Mouse (Mus musculus): Measurements from ENCODE around the gene Sec61a1. TPM values are rescaled to one million over a fixed set of nuclear protein-coding genes. Genes with fewer than 3 reads are reported as not detected.

The Sec61a1 gene
- polyA plus RNA-seq, 1 experiment from 2014 or later, result 277 TPM

DNA sequence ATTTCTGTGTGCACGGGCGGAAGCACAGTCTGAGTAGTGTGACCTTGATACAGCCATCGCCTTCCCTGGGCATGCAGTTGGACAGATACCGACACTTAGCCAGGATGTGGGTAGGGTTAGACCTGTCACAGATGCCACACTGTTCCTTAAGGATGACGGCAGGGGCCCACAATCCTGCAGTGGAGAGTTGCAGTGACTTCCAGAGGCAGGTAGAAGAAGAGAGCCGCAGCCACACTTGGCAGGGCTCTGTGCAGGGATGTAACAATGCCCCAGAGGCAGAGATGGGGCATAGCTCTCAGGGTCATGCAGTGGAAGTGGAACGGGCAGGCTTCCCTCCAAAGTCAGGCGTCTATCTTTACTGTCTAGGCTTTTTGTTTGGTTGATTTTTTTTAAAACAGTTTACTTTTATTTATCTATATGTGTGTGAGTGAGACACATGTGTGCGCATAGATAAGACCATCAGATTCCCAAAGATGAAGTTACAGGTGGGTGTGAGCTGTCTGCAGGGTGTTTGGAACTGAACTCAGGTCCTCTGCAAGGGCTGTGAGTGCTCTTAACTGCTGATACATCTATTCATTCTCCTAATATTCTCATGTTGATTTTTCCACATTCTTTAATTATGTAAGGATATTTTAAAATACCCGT is 29.8 kb upstream of the Sec61a1 start:
- WGBS, result 79% methylated on average over 10 of the region's 10 CpGs
- no peak overlapping the region for H3K4me2 ChIP-seq (ENCODE audit: low read depth, low read length)
- peaks cover 6% of the 10 kb centered on the region; the same call in 1 of the 2 replicates for H3K27me3 ChIP-seq (replicated peaks; ENCODE audit: control insufficient read depth, insufficient read depth, low read length)
- no peak overlapping the region for H3K27ac ChIP-seq (ENCODE audit: low read length)
- H3K9ac ChIP-seq (ENCODE audit: low read depth, low read length), result no peak overlapping the region
- no peaks in the 10 kb centered on the region for H3K36me3 ChIP-seq (ENCODE audit: control insufficient read depth, insufficient read depth, low read length)
- H3K4me1 ChIP-seq (ENCODE audit: control insufficient read depth, insufficient read depth, low read length), result no peaks in the 10 kb centered on the region
- ATAC-seq, result no peak
- H3K4me3 ChIP-seq (ENCODE audit: low read length), result no peak overlapping the region
- no peaks in the 10 kb centered on the region for H3K9me3 ChIP-seq (ENCODE audit: control insufficient read depth, low read length)

DNA sequence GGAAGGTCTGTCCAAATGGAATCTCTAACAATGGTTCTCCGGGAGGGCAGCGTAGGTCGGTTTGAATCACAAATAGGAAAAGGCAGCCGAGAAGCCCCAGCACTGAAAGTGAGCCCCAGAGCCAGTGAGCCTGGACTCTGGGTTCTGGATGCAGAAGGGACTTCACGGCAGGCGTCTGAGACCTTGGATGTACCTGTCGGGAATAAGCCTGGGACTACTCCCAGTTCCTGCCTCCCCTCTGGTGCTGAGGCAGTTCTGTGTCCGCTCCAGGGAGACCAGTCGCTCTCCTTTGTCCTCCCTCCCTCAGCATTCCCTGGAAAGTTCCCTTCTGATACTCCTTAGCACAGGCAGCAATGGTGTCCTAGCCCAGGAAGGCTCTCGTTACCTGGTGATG is 26.7 kb upstream of the Sec61a1 start:
- H3K4me2 ChIP-seq (ENCODE audit: low read depth, low read length), result no peak overlapping the region
- no peaks in the 10 kb centered on the region for H3K36me3 ChIP-seq (ENCODE audit: control insufficient read depth, insufficient read depth, low read length)
- H3K27ac ChIP-seq (ENCODE audit: low read length), result no peak overlapping the region
- H3K4me1 ChIP-seq (ENCODE audit: control insufficient read depth, insufficient read depth, low read length), result no peaks in the 10 kb centered on the region
- no peak overlapping the region for H3K9ac ChIP-seq (ENCODE audit: low read depth, low read length)
- WGBS, result 33% methylated on average over 10 of the region's 10 CpGs
- H3K4me3 ChIP-seq (ENCODE audit: low read length), result no peak overlapping the region
- H3K27me3 ChIP-seq (replicated peaks; ENCODE audit: control insufficient read depth, insufficient read depth, low read length), result peaks cover 6% of the 10 kb centered on the region; the same call in 1 of the 2 replicates
- no peak for ATAC-seq
- H3K9me3 ChIP-seq (ENCODE audit: control insufficient read depth, low read length), result no peaks in the 10 kb centered on the region

DNA sequence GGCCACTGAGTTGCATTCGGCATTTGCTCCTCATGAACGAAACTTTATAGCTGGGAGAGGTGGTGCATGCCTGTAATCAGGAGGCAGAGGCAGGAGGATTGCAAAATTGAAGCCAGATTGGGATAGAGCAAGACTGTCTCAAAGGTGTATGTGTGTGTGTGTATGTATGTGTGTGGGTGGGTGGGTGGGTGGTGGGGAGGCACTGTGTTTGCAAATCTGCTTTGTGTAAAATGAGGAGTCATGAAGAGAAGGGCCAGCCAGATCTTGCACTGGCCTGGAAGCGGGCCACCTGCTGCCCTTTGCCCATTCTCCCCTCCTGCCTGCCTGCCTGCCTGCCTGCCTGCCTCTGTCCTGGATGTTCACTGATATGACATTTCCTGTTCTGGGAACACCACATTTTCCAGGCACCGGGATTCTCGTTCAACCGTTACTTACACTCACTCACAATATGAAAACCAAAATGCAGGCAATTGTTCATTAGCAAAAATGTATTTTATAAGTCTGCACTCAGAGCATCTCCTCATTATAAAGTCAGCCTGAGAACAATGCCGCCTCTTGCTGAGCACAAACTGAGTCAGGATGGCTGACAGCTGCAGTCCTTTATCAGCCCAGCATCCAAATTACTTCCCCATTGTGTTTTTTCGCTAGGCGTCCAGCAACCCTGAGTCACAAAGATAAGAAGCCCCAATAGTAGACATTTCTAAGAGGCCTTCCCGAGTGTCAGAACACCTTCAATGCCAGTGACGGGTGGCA is 26.1 kb upstream of the Sec61a1 start:
- Histone ChIP-seq H3K27ac (ENCODE audit: low read length) (no peak overlapping the region), H3K27me3 (replicated peaks; ENCODE audit: control insufficient read depth, insufficient read depth, low read length) (peaks cover 6% of the 10 kb centered on the region; the same call in 1 of the 2 replicates), H3K4me2 (ENCODE audit: low read depth, low read length) (no peak overlapping the region), H3K9me3 (ENCODE audit: control insufficient read depth, low read length) (no peaks in the 10 kb centered on the region), H3K36me3 (ENCODE audit: control insufficient read depth, insufficient read depth, low read length) (no peaks in the 10 kb centered on the region), H3K9ac (ENCODE audit: low read depth, low read length) (no peak overlapping the region), H3K4me1 (ENCODE audit: control insufficient read depth, insufficient read depth, low read length) (no peaks in the 10 kb centered on the region), H3K4me3 (ENCODE audit: low read length) (no peak overlapping the region)
- ATAC-seq, result no peak
- WGBS, result 40% methylated on average over 11 of the region's 11 CpGs

DNA sequence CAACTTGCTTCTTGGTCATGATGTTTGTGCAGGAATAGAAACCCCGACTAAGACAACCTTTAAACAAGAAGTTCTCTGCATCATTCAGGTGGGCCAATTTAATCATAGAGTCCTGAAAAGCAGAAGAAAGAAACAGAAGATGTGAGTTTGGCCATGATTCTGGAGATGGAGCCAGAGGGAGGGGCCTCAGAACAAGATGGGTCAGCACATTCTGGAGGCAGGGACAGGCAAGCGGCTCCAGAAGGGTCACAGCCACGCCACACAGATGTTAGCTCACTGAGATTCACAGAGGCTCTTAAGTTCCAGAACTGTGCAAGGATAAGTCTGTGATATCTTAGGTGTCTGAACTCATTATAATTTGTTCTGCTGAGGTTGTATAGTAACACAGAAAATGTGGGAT is 25.5 kb upstream of the Sec61a1 start:
- no peak for ATAC-seq
- Histone ChIP-seq H3K27ac (ENCODE audit: low read length) (no peak overlapping the region), H3K4me1 (ENCODE audit: control insufficient read depth, insufficient read depth, low read length) (no peaks in the 10 kb centered on the region), H3K36me3 (ENCODE audit: control insufficient read depth, insufficient read depth, low read length) (no peaks in the 10 kb centered on the region), H3K27me3 (replicated peaks; ENCODE audit: control insufficient read depth, insufficient read depth, low read length) (peaks cover 6% of the 10 kb centered on the region; the same call in 1 of the 2 replicates), H3K4me3 (ENCODE audit: low read length) (no peak overlapping the region), H3K9me3 (ENCODE audit: control insufficient read depth, low read length) (no peaks in the 10 kb centered on the region), H3K4me2 (ENCODE audit: low read depth, low read length) (no peak overlapping the region), H3K9ac (ENCODE audit: low read depth, low read length) (no peak overlapping the region)
- 78% methylated on average over 3 of the region's 3 CpGs for whole genome bisulfite sequencing

DNA sequence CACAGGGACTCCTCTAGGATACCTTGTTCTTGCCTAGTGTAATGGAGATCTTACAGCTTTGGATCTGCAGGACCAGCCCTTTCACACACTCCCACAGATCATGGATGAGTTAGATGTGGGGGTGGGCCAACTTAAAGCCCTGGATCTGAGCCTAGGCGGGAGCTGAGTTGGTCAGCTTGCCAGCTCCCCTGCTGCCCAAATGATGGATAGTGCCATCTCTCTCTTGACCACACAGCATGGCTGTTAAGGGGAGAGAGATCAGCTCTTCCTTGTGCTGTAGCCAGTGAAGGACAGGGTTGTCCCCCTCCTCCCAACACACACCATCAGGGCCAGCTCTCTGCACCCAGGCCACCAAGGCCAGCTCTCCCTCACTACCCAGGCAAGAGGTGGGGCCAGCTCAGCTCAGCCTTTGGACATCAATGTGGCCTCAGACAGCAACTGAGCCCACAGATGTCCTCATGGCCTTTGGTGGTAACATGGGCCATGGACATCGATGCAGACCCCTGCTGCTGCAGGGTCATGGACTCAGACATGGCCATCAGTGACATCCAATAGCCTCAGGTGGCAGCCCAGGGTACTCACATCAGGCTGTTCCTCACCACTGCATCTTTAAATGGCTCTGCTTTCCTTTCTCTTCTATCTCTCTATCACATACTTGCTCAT is 21.5 kb upstream of the Sec61a1 start:
- no peaks in the 10 kb centered on the region for H3K4me1 ChIP-seq (ENCODE audit: control insufficient read depth, insufficient read depth, low read length)
- WGBS, result 64% methylated on average over 2 of the region's 2 CpGs
- no peak overlapping the region for H3K4me2 ChIP-seq (ENCODE audit: low read depth, low read length)
- H3K36me3 ChIP-seq (ENCODE audit: control insufficient read depth, insufficient read depth, low read length), result no peaks in the 10 kb centered on the region
- no peak for ATAC-seq
- H3K27ac ChIP-seq (ENCODE audit: low read length), result no peak overlapping the region
- no peaks in the 10 kb centered on the region for H3K27me3 ChIP-seq (replicated peaks; ENCODE audit: control insufficient read depth, insufficient read depth, low read length)
- no peak overlapping the region for H3K9ac ChIP-seq (ENCODE audit: low read depth, low read length)
- no peak overlapping the region for H3K4me3 ChIP-seq (ENCODE audit: low read length)
- no peaks in the 10 kb centered on the region for H3K9me3 ChIP-seq (ENCODE audit: control insufficient read depth, low read length)

DNA sequence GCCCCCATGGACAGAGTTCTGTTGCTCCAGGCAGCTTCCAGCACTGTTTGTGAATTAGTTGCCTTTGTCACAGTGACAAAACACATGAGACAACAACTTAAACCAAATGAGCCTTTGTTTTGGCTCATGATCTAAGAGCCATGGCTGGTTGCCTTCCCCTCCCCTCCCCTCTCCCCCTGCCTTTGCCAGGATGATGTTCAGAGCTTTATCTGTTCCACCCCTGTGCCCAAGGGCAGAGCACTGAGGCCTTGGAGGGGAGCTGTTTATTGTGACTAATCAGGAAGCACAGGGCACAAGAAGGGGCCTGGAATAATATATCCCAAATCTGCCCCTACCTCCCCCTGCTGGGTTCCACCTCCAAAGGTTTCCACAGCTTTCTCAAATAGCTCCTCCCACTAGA is 11.6 kb upstream of the Sec61a1 start:
- Histone ChIP-seq H3K4me3 (ENCODE audit: low read length) (no peak overlapping the region), H3K4me1 (ENCODE audit: control insufficient read depth, insufficient read depth, low read length) (no peaks in the 10 kb centered on the region), H3K36me3 (ENCODE audit: control insufficient read depth, insufficient read depth, low read length) (no peaks in the 10 kb centered on the region), H3K27me3 (replicated peaks; ENCODE audit: control insufficient read depth, insufficient read depth, low read length) (no peaks in the 10 kb centered on the region), H3K9me3 (ENCODE audit: control insufficient read depth, low read length) (no peaks in the 10 kb centered on the region), H3K9ac (ENCODE audit: low read depth, low read length) (no peak overlapping the region), H3K27ac (ENCODE audit: low read length) (no peak overlapping the region), H3K4me2 (ENCODE audit: low read depth, low read length) (no peak overlapping the region)
- no peak for ATAC-seq

DNA sequence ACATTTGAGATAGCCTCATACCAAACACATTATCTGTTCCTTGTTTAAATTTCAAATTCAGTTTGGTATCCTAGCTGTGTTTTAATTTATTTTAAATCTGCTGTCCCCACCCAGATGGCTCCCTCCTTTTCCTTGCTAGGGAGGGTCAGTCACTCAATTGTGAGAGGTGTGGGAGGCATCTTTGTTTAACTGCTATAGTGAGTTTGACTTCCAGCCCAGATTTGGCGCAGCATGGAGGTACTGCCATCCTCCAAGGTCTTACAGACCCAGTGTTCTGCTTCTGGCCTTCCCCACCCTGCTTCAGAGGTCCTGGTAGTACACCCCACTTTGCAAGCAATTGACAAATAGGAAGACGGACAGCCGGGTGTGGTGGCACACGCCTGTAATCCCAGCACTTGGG is 5.4 kb upstream of the Sec61a1 start:
- H3K4me3 ChIP-seq (ENCODE audit: low read length), result no peak overlapping the region
- H3K4me2 ChIP-seq (ENCODE audit: low read depth, low read length), result no peak overlapping the region
- H3K9ac ChIP-seq (ENCODE audit: low read depth, low read length), result no peak overlapping the region
- H3K4me1 ChIP-seq (ENCODE audit: control insufficient read depth, insufficient read depth, low read length), result no peaks in the 10 kb centered on the region
- no peak for ATAC-seq
- no peaks in the 10 kb centered on the region for H3K9me3 ChIP-seq (ENCODE audit: control insufficient read depth, low read length)
- no peaks in the 10 kb centered on the region for H3K27me3 ChIP-seq (replicated peaks; ENCODE audit: control insufficient read depth, insufficient read depth, low read length)
- no peaks in the 10 kb centered on the region for H3K36me3 ChIP-seq (ENCODE audit: control insufficient read depth, insufficient read depth, low read length)
- 85% methylated on average over 4 of the region's 4 CpGs for WGBS
- no peak overlapping the region for H3K27ac ChIP-seq (ENCODE audit: low read length)

DNA sequence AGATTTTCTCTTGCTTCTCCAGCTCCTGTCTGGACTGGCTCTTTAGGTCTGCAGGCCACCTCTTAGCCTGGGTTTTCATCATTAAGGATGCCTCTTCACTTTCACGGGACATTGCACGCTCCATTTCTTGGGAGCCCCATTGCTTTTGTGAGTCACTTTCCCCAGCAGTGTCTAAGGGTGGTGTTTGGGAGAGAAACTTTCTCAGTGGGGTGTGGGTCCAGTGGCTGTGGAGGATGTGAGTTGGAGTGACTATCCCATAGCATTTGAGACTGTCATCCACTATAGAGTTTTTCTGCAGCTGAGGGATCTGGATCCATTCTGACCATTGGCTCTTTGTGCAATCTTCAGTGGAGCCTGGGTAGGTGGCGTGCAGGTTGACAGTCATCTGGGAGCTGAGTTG is 4.7 kb upstream of the Sec61a1 start:
- Histone ChIP-seq H3K27me3 (replicated peaks; ENCODE audit: control insufficient read depth, insufficient read depth, low read length) (no peaks in the 10 kb centered on the region), H3K4me3 (ENCODE audit: low read length) (no peak overlapping the region), H3K9ac (ENCODE audit: low read depth, low read length) (no peak overlapping the region), H3K4me2 (ENCODE audit: low read depth, low read length) (no peak overlapping the region), H3K27ac (ENCODE audit: low read length) (no peak overlapping the region), H3K36me3 (ENCODE audit: control insufficient read depth, insufficient read depth, low read length) (no peaks in the 10 kb centered on the region), H3K9me3 (ENCODE audit: control insufficient read depth, low read length) (no peaks in the 10 kb centered on the region), H3K4me1 (ENCODE audit: control insufficient read depth, insufficient read depth, low read length) (no peaks in the 10 kb centered on the region)
- no peak for ATAC-seq
- 88% methylated on average over 3 of the region's 3 CpGs for WGBS

DNA sequence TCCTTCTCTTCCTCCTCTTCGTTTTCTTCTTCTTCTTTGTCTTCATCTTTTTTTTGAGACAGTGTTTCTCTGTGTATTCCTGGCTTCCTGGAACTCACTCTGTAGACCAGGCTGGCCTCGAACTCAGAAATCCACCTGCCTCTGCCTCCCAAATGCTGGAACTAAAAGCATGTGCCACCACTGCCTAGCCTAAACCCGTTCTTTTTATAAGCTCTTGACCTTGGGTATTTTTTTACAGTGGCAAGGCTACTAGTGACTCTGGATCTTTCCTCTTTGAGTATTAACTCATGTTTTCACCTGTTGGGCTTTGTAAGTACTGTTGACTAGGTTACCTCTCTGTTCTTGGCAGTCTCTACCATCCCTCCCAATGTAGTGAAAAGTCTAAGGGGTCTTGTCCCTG is 4.3 kb upstream of the Sec61a1 start:
- H3K27me3 ChIP-seq (replicated peaks; ENCODE audit: control insufficient read depth, insufficient read depth, low read length), result no peaks in the 10 kb centered on the region
- H3K4me1 ChIP-seq (ENCODE audit: control insufficient read depth, insufficient read depth, low read length), result no peaks in the 10 kb centered on the region
- H3K4me3 ChIP-seq (ENCODE audit: low read length), result no peak overlapping the region
- ATAC-seq, result no peak
- H3K36me3 ChIP-seq (ENCODE audit: control insufficient read depth, insufficient read depth, low read length), result no peaks in the 10 kb centered on the region
- no peaks in the 10 kb centered on the region for H3K9me3 ChIP-seq (ENCODE audit: control insufficient read depth, low read length)
- no peak overlapping the region for H3K27ac ChIP-seq (ENCODE audit: low read length)
- no peak overlapping the region for H3K4me2 ChIP-seq (ENCODE audit: low read depth, low read length)
- no peak overlapping the region for H3K9ac ChIP-seq (ENCODE audit: low read depth, low read length)
- WGBS, result 71% methylated on average over 3 of the region's 3 CpGs

Data from intestine, embryonic 16.5 days (tissue).